Mouse (Mus musculus): ENCODE data around the gene Ift140.

DNA sequence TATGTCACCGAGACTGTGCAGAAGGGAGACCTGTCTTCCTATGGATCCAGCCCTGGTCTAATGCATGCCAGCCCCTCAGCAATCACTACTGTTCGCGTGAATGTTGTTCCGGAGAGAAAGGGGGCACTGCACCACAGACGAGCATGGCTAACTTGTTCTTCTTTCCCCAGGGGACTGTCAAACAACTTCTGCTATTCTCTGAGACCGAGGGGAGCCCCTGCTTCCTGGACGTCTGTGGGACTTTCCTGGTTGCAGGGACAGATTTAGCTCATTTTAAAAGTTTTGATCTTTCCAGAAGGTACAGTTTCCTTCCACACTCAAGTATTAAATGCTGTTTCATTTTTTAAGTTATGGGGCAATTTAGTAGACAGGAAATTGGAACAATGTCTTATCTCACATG lies 29.0 kb downstream of the Ift140 start:
- TF ChIP-seq CTCF (IDR thresholded peaks at IDR 0.05; ENCODE audit: borderline replicate concordance, extremely low read depth, insufficient read depth, insufficient read length) (no peak), POLR2A (IDR thresholded peaks at IDR 0.05; ENCODE audit: borderline replicate concordance, extremely low read depth, insufficient read depth, insufficient read length, poor library complexity, severe bottlenecking) (no peak)
